Mouse (Mus musculus) brain, embryonic 14.5 days (tissue): Measurements from ENCODE around the gene Gpr146.

Experiments
- CTCF ChIP-seq: fragments of 200-500 bp; IDR thresholded peaks from 2 replicates; pipeline ENCODE4 v1.5.1; 2012; ENCODE audit warnings: inconsistent platforms, mild to moderate bottlenecking, moderate library complexity, borderline replicate concordance; ENCODE audit not compliant: insufficient read depth, insufficient read length; ENCODE audit errors: extremely low read depth
- POLR2A ChIP-seq: fragments of 200-500 bp; IDR thresholded peaks from 2 replicates; pipeline ENCODE4 v1.6.1; 2012; ENCODE audit warnings: mild to moderate bottlenecking, inconsistent platforms, borderline replicate concordance; ENCODE audit not compliant: poor library complexity, insufficient read depth, insufficient read length, severe bottlenecking; ENCODE audit errors: extremely low read depth

DNA sequence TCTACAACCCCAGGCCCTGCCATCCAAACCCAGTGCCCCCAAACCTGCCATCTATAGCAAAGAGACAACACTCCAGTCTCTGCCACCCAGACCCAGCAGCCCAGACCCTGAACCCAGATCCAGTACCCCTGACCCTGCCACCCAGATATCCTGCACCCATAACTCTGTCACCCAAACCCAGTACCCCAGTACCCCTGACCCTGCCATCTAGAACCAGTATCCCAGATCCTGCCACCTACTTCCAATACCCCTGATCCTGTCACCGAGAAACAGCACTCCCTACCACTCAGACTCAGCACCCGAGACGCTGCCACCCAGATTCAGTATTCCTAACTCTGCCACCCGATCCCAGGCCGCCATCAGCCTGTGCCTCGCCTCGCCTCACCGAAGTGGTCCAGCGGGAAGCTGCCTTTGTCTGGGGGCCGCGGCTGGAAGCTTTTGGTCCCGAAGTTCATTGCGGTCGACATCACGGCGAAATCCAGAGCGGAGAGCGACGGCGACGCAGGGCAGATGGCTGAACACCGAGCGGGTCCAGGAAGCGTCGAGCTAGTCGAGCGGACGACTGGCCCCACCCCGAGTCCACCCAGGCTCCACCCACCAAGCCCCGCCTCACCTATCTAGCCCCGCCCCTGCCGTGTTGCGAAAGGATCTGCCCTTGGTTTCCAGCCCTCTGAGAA is 32.7 kb upstream of the Gpr146 start:
- peak; percentile 50; the same call in 1 of the 2 replicates for TF ChIP-seq POLR2A
- no peak for TF ChIP-seq CTCF
